Comparison of ENCODE assay signal across 8 mouse cellular contexts in the genomic region with DNA sequence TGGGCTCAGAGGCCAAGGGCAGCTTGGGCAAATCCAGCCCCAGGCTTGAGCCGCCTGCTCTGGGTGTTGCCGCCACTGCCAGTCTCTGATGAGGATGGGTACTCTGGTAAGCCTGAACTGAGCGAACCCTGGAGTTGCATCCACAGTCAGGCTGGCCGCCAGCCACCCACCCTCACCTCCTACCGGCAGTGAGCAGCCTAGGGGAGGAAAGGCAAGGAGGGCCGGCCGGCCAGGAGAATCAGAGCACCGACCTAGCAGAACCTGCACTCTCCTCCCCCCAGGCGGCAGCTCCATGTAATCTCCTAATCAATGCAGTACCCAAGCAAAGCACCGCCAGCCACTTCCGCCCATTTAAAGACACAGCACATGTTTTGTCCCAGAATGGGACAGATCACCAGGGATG.
A peak's percentile ranks its signal among the peaks of the same experiment; 100 is the strongest.
DNase-seq lines count a peak whose midpoint lies in the region; ATAC-seq and TF ChIP-seq lines count a peak whose summit lies in the region.

No protein-coding gene starts in this region.

- peak; percentile 48 for TF ChIP-seq CTCF in left cerebral cortex, adult 2 months (IDR thresholded peaks at IDR 0.05)

- no peak overlapping the region for H3K27ac ChIP-seq in heart, embryonic 12.5 days (ENCODE audit: poor library complexity, severe bottlenecking)
- no peak overlapping the region for H3K27ac ChIP-seq in embryonic facial prominence, embryonic 11.5 days (replicated peaks; ENCODE audit: low read depth, low read length)
- H3K27ac ChIP-seq in intestine, embryonic 15.5 days, result no peak overlapping the region
- H3K27ac ChIP-seq in left cerebral cortex, adult 2 months, result peak overlapping the region; percentile 92
- H3K27ac ChIP-seq in stomach, embryonic 14.5 days (ENCODE audit: low read length), result no peak overlapping the region

- peak overlapping the region; percentile 57 for H3K4me2 ChIP-seq in heart, embryonic 12.5 days
- H3K4me2 ChIP-seq in embryonic facial prominence, embryonic 11.5 days (ENCODE audit: low read depth, low read length), result peak overlapping the region; percentile 40
- peak overlapping the region; percentile 50 for H3K4me2 ChIP-seq in intestine, embryonic 15.5 days (replicated peaks)
- H3K4me2 ChIP-seq in stomach, embryonic 14.5 days (replicated peaks; ENCODE audit: low read depth, low read length), result peak overlapping the region; percentile 15; the same call in 1 of the 2 replicates

- no peak; the same call in 1 of the 2 replicates for ATAC-seq in heart, embryonic 12.5 days (ENCODE audit: insufficient number of reproducible peaks, low FRiP score)
- peak; percentile 57 for ATAC-seq in embryonic facial prominence, embryonic 11.5 days (replicated peaks; ENCODE audit: insufficient number of reproducible peaks, low FRiP score, low TSS enrichment, low read depth)
- peak; percentile 85 for ATAC-seq in intestine, embryonic 15.5 days
- peak; percentile 75; the same call in 1 of the 2 replicates for ATAC-seq in stomach, embryonic 14.5 days (ENCODE audit: insufficient number of reproducible peaks, insufficient read depth, low FRiP score, low read depth)

- peaks cover 38% of the 10 kb centered on the region for H3K4me1 ChIP-seq in heart, embryonic 12.5 days (replicated peaks)
- peaks cover 4% of the 10 kb centered on the region; the same call in 1 of the 2 replicates for H3K4me1 ChIP-seq in embryonic facial prominence, embryonic 11.5 days (ENCODE audit: control insufficient read depth, insufficient read depth, low read length)
- H3K4me1 ChIP-seq in intestine, embryonic 15.5 days (replicated peaks), result peaks cover 5% of the 10 kb centered on the region; the same call in 1 of the 2 replicates
- no peaks in the 10 kb centered on the region for H3K4me1 ChIP-seq in stomach, embryonic 14.5 days (ENCODE audit: control insufficient read depth, insufficient read depth, low read length)

- H3K9ac ChIP-seq in heart, embryonic 12.5 days, result peak overlapping the region; percentile 47
- H3K9ac ChIP-seq in embryonic facial prominence, embryonic 11.5 days (replicated peaks; ENCODE audit: low read length), result peak overlapping the region; percentile 32
- H3K9ac ChIP-seq in intestine, embryonic 15.5 days, result no peak overlapping the region
- H3K9ac ChIP-seq in stomach, embryonic 14.5 days (replicated peaks; ENCODE audit: low read depth, low read length), result no peak overlapping the region

- H3K36me3 ChIP-seq in heart, embryonic 12.5 days, result no peaks in the 10 kb centered on the region
- H3K36me3 ChIP-seq in embryonic facial prominence, embryonic 11.5 days (replicated peaks; ENCODE audit: control insufficient read depth, insufficient read depth, low read depth, low read length), result no peaks in the 10 kb centered on the region
- H3K36me3 ChIP-seq in intestine, embryonic 15.5 days, result no peaks in the 10 kb centered on the region
- no peaks in the 10 kb centered on the region for H3K36me3 ChIP-seq in stomach, embryonic 14.5 days (ENCODE audit: control insufficient read depth, insufficient read depth, low read length)

- 7% methylated on average over 11 of the region's 11 CpGs for WGBS in heart, embryonic 12.5 days
- WGBS in embryonic facial prominence, embryonic 11.5 days, result 4% methylated on average over 11 of the region's 11 CpGs
- 15% methylated on average over 11 of the region's 11 CpGs for WGBS in intestine, embryonic 15.5 days
- WGBS in stomach, embryonic 14.5 days, result 15% methylated on average over 11 of the region's 11 CpGs

- no peaks in the 10 kb centered on the region for H3K9me3 ChIP-seq in heart, embryonic 12.5 days (replicated peaks)
- H3K9me3 ChIP-seq in embryonic facial prominence, embryonic 11.5 days (replicated peaks; ENCODE audit: control insufficient read depth, low read length), result no peaks in the 10 kb centered on the region
- no peaks in the 10 kb centered on the region for H3K9me3 ChIP-seq in intestine, embryonic 15.5 days
- H3K9me3 ChIP-seq in stomach, embryonic 14.5 days (ENCODE audit: control insufficient read depth, low read depth, low read length), result no peaks in the 10 kb centered on the region

- intact Hi-C loops in heart, postnatal 25 days (cut with DNase I), result no loop called here
- intact Hi-C loops in left cerebral cortex, adult 2 months (cut with DNase I), result loop anchor here (5.0 kb wide), 1 partner anchor 34 kb away; no protein-coding TSS in a partner anchor

- H3K27me3 ChIP-seq in heart, embryonic 12.5 days (replicated peaks), result peaks cover 7% of the 10 kb centered on the region; the same call in 1 of the 2 replicates
- H3K27me3 ChIP-seq in embryonic facial prominence, embryonic 11.5 days (ENCODE audit: control insufficient read depth, insufficient read depth, low read length), result no peaks in the 10 kb centered on the region
- no peaks in the 10 kb centered on the region for H3K27me3 ChIP-seq in intestine, embryonic 15.5 days (replicated peaks)
- no peaks in the 10 kb centered on the region for H3K27me3 ChIP-seq in stomach, embryonic 14.5 days (ENCODE audit: control insufficient read depth, insufficient read depth, low read length)

- no peak for DNase-seq in heart, postnatal 25 days (ENCODE audit: low spot score)
- peak; percentile 76 for DNase-seq in embryonic facial prominence, embryonic 11.5 days (ENCODE audit: low spot score)
- peak; percentile 71 for DNase-seq in left cerebral cortex, adult 2 months (ENCODE audit: extremely low spot score in 1 of 2, low spot score in 2 of 2)
- DNase-seq in lung, postnatal 36 days, result peak; percentile 27
- DNase-seq in urinary bladder, postnatal 10 days (ENCODE audit: low spot score), result no peak

- H3K4me3 ChIP-seq in heart, embryonic 12.5 days, result peak overlapping the region; percentile 11; the same call in 1 of the 2 replicates
- peak overlapping the region; percentile 12; the same call in 1 of the 2 replicates for H3K4me3 ChIP-seq in embryonic facial prominence, embryonic 11.5 days (ENCODE audit: low read depth, low read length)
- no peak overlapping the region; the same call in 1 of the 2 replicates for H3K4me3 ChIP-seq in intestine, embryonic 15.5 days (replicated peaks)
- peak overlapping the region; percentile 77 for H3K4me3 ChIP-seq in left cerebral cortex, adult 2 months
- no peak overlapping the region for H3K4me3 ChIP-seq in stomach, embryonic 14.5 days (ENCODE audit: low read depth, low read length)

Comparison
In these comparisons a context has a peak if more than half of its experiments do, and no peak if none do; other contexts are left out.
1. H3K4me3 ChIP-seq: peak in heart, embryonic 12.5 days (single experiment), embryonic facial prominence, embryonic 11.5 days (single experiment) and left cerebral cortex, adult 2 months (single experiment); none in intestine, embryonic 15.5 days (single experiment) and stomach, embryonic 14.5 days (single experiment).
2. H3K9ac ChIP-seq: peak in heart, embryonic 12.5 days (single experiment) and embryonic facial prominence, embryonic 11.5 days (single experiment); none in intestine, embryonic 15.5 days (single experiment) and stomach, embryonic 14.5 days (single experiment).
3. DNase-seq: peak in embryonic facial prominence, embryonic 11.5 days (single experiment), left cerebral cortex, adult 2 months (2 of 2) and lung, postnatal 36 days (single experiment); none in heart, postnatal 25 days (single experiment) and urinary bladder, postnatal 10 days (single experiment).
4. Peak in every context shown above with its lines, with median percentiles within 50 percentile points of each other: H3K4me2 ChIP-seq.